Mouse (Mus musculus) kidney, embryonic 15.5 days (tissue): ENCODE data around the gene Arhgef39. TPM values are rescaled to one million over a fixed set of nuclear protein-coding genes. Genes with fewer than 3 reads are reported as not detected.

Experiments used
- ATAC-seq: fragments of 200-750 bp; cut with Nextera tagmentation; replicated peaks from 2 replicates; pipeline ENCODE4 v1.8.0; 2017; ENCODE audit warnings: moderate TSS enrichment; ENCODE audit not compliant: low FRiP score
- H3K27ac ChIP-seq: fragments of 300-500 bp; sonication (generic); 2 replicates; pipeline ENCODE4 v1.5.1; 2015; ENCODE audit warnings: mild to moderate bottlenecking, inconsistent platforms
- H3K27me3 ChIP-seq: fragments of 300-500 bp; sonication (generic); 2 replicates; pipeline ENCODE4 v1.6.1; 2015; ENCODE audit warnings: inconsistent platforms
- H3K36me3 ChIP-seq: fragments of 300-500 bp; sonication (generic); 2 replicates; pipeline ENCODE4 v1.6.1; 2015; ENCODE audit warnings: inconsistent platforms
- H3K4me1 ChIP-seq: fragments of 300-500 bp; sonication (generic); 2 replicates; pipeline ENCODE4 v1.6.1; 2015; ENCODE audit warnings: inconsistent platforms
- H3K4me2 ChIP-seq: fragments of 300-500 bp; sonication (generic); 2 replicates; pipeline ENCODE4 v1.6.1; 2015; ENCODE audit warnings: moderate library complexity, mild to moderate bottlenecking, inconsistent platforms
- H3K4me3 ChIP-seq: fragments of 300-500 bp; sonication (generic); replicated peaks from 2 replicates; pipeline ENCODE4 v1.5.1; 2015; ENCODE audit warnings: mild to moderate bottlenecking, inconsistent platforms
- H3K9ac ChIP-seq: fragments of 300-500 bp; sonication (generic); 2 replicates; pipeline ENCODE4 v1.6.1; 2015; ENCODE audit warnings: mild to moderate bottlenecking, inconsistent platforms
- H3K9me3 ChIP-seq: fragments of 300-500 bp; sonication (generic); replicated peaks from 2 replicates; pipeline ENCODE4 v1.6.1; 2016; ENCODE audit warnings: inconsistent platforms
- WGBS: fragments of 180-500 bp; shearing (Covaris S2); methylation state at CpG from one replicate; pipeline ENCODE4 v1.1.7; 2015; ENCODE audit warnings: mixed read lengths; 5-methylcytosine and 5-hydroxymethylcytosine counted together
- polyA plus RNA-seq: library from polyadenylated mRNA; unstranded; fragments of >200 nt; fragmentation: Nextera tagmentation; extraction: Ambion mirVana; gene quantifications from 2 replicates; pipeline ENCODE4 v1.2.1, GENCODE M21; 2015

Gene Arhgef39
- polyA plus RNA-seq, result 40.8 and 45.3 TPM in 2 replicates

DNA sequence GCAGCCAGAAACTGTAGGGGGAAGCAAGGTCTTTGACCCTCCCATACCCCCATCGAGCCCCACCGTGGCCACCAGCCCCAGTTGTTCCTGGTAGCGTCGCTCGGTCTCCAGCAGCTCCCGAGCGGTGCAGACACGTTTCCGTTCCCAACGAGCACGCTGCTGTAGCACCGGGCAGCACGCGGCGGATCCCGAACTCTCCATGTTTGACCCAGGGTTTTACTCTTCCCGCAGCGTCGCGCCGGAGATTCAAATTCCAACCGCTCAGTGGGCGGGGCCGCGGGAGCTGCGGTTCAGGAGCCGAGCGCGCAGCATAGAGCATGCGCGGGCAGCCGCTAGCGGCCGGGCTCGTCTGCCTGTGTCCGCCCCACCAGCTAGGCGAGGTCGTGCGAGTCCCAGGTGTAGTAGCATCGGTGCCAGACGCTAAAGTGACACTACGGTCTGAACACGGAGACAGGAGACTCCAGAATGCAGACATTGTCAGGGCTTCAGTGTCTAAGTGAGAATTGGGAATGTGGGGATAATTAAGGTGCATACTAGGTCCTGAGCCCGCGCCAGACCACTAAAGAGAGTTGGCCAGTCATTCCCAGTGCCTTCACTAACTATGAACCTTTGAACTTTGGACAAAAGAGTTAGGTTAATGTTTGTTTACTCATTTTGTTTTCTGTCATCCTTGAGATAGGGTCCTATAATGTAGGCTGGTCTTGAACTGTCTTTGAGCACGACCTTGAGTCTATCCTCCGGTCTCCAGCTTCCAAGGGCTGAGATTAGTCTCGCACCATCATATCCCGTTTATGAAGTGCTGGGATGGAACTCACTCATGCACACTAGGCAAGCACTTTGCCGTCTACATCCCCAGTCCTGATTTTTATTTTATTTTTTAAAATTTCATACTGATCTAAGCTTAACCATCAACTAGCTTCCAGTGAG lies at the start of gene Arhgef39:
TSS of gene Arhgef39 (minus strand) at position 289 of the 927 bp plus-strand sequence.
- H3K9me3 ChIP-seq, result no peaks in the 10 kb centered on the region
- H3K4me1 ChIP-seq, result peaks cover 40% of the 10 kb centered on the region
- peaks cover 21% of the 10 kb centered on the region for H3K36me3 ChIP-seq
- peak; percentile 86 for ATAC-seq
- peak within 1 kb of the TSS; percentile 63 for H3K9ac ChIP-seq
- peak within 1 kb of the TSS; percentile 68 for H3K4me3 ChIP-seq
- H3K27me3 ChIP-seq, result no peaks in the 10 kb centered on the region
- H3K4me2 ChIP-seq, result peak within 1 kb of the TSS; percentile 84
- peak within 1 kb of the TSS; percentile 59 for H3K27ac ChIP-seq
- WGBS, result 7% methylated on average over 50 of the region's 50 CpGs

DNA sequence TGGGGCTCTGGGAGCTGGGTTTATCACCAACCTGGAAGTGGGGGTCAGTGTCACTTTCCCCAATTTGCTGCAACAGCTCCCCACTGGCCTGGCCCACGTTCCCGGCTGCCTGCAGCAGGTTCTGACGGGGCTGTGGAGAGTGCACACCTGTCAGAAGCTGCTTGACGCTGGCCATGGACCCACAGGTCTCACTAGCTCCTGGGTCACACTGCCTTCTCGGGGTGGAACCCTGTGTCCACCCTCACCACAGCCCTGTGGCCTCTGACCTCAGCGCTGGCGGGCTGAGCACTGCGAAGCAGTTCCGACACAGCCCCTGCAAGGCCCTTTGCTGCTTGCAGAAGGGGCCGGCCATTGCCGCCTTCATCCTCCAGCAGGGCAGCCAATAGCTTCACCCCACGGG lies 49.6 kb upstream of the Arhgef39 start:
- H3K4me3 ChIP-seq, result no peak overlapping the region
- peaks cover 100% of the 10 kb centered on the region for H3K36me3 ChIP-seq
- WGBS, result 93% methylated on average over 12 of the region's 12 CpGs
- ATAC-seq, result no peak
- no peaks in the 10 kb centered on the region for H3K27me3 ChIP-seq
- H3K4me2 ChIP-seq, result no peak overlapping the region
- no peak overlapping the region for H3K9ac ChIP-seq
- no peaks in the 10 kb centered on the region for H3K9me3 ChIP-seq
- no peak overlapping the region for H3K27ac ChIP-seq
- H3K4me1 ChIP-seq, result no peaks in the 10 kb centered on the region

GRCm38 (mm10) chr4:43547160-43547559 lies 47.7 kb upstream of the Arhgef39 start:
- H3K9ac ChIP-seq, result no peak overlapping the region
- no peaks in the 10 kb centered on the region for H3K9me3 ChIP-seq
- peaks cover 100% of the 10 kb centered on the region for H3K36me3 ChIP-seq
- H3K4me3 ChIP-seq, result no peak overlapping the region
- 97% methylated on average over 8 of the region's 8 CpGs for whole genome bisulfite sequencing
- H3K4me1 ChIP-seq, result no peaks in the 10 kb centered on the region
- no peaks in the 10 kb centered on the region for H3K27me3 ChIP-seq
- H3K4me2 ChIP-seq, result no peak overlapping the region
- ATAC-seq, result no peak
- H3K27ac ChIP-seq, result no peak overlapping the region

- no peak overlapping the region for H3K4me2 ChIP-seq
- H3K4me3 ChIP-seq, result no peak overlapping the region
- H3K9ac ChIP-seq, result no peak overlapping the region
- no peaks in the 10 kb centered on the region for H3K27me3 ChIP-seq
- no peak for ATAC-seq
- no peaks in the 10 kb centered on the region for H3K9me3 ChIP-seq
- no peaks in the 10 kb centered on the region for H3K4me1 ChIP-seq
- 94% methylated on average over 12 of the region's 12 CpGs for WGBS
- H3K27ac ChIP-seq, result no peak overlapping the region
- H3K36me3 ChIP-seq, result peaks cover 100% of the 10 kb centered on the region
These were observed 47.0 kb upstream of the Arhgef39 start for GRCm38 (mm10) chr4:43546375-43547047.

DNA sequence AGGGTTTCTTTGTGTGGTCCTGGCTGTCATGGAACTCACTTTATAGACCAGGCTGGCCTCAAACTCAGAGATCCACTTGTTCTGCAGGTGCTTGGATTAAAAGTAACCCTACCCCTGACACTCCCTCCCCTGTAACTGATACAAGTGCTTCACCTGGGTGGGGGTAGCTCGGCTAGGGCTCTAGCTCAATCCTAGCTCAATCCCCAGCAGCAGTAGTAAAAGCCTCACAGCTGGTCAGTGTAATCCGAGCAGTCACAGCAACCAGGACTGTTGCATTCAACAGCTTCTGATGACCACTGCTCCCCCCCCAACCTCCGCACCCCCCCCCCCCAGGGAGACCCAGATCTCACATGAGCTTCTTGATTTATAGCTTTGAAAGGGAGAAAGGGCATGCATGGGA lies 42.5 kb upstream of the Arhgef39 start:
- Histone ChIP-seq H3K36me3 (peaks cover 100% of the 10 kb centered on the region), H3K4me1 (no peaks in the 10 kb centered on the region), H3K4me3 (no peak overlapping the region), H3K9me3 (no peaks in the 10 kb centered on the region), H3K27ac (0 out of 2 replicates have a peak overlapping the region, but pooled peaks have one; percentile 18), H3K4me2 (no peak overlapping the region), H3K9ac (no peak overlapping the region), H3K27me3 (no peaks in the 10 kb centered on the region)
- ATAC-seq, result peak; percentile 75
- 23% methylated on average over 3 of the region's 3 CpGs for WGBS

GRCm38 (mm10) chr4:43536031-43536430 lies 36.5 kb upstream of the Arhgef39 start:
- H3K4me1 ChIP-seq, result no peaks in the 10 kb centered on the region
- H3K27me3 ChIP-seq, result no peaks in the 10 kb centered on the region
- H3K36me3 ChIP-seq, result peaks cover 100% of the 10 kb centered on the region
- H3K9ac ChIP-seq, result no peak overlapping the region
- H3K4me3 ChIP-seq, result no peak overlapping the region
- H3K9me3 ChIP-seq, result no peaks in the 10 kb centered on the region
- 92% methylated on average over 9 of the region's 9 CpGs for WGBS
- no peak overlapping the region for H3K4me2 ChIP-seq
- H3K27ac ChIP-seq, result no peak overlapping the region
- no peak for ATAC-seq

DNA sequence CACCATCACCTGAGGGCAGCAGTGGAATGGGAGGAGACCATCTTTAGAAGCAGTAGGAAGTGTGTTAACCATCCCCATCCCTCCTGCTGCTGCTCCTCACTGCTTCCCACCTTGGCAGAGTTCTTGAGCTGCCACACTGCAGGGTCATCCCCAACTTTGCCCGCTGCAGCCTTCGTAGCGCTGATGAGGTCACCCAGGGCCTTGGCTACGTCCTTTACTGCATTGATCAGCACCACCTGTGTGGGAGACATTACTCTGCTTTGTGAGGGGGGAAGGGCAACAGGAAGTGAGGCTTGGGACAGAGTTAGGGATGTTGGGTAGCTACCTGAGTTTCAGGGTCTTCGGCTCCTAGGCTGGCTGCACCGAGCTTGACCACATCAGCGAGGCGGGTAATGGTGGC lies 36.1 kb upstream of the Arhgef39 start:
- H3K9ac ChIP-seq, result no peak overlapping the region
- H3K27ac ChIP-seq, result no peak overlapping the region
- WGBS, result 92% methylated on average over 8 of the region's 8 CpGs
- H3K36me3 ChIP-seq, result peaks cover 98% of the 10 kb centered on the region
- H3K27me3 ChIP-seq, result no peaks in the 10 kb centered on the region
- H3K4me2 ChIP-seq, result no peak overlapping the region
- no peak overlapping the region for H3K4me3 ChIP-seq
- H3K4me1 ChIP-seq, result no peaks in the 10 kb centered on the region
- ATAC-seq, result no peak
- H3K9me3 ChIP-seq, result no peaks in the 10 kb centered on the region

DNA sequence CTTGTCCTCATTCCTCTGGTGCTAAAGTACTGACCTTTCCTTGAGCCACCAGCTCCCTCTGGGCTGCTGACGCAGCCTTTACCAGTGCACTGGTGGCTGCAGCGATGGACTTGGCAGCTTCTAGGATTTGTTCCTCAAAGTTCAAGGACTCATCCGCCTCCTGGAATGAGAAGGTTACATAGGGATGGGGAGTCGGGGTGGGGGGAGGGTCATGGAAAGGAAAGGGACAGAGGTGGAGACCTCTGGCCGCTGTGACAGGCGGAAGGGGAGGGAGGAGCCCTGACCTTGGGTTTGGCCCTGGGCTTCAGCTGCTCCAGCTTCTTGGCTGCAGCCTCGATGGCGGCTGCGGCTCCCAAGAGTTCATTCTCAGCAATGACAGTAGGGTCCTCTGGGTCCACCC lies 33.8 kb upstream of the Arhgef39 start:
- 0 out of 2 replicates have a peak, but pooled peaks cover 5% of the 10 kb centered on the region for H3K4me1 ChIP-seq
- no peak overlapping the region for H3K27ac ChIP-seq
- no peak for ATAC-seq
- H3K4me3 ChIP-seq, result no peak overlapping the region
- peaks cover 75% of the 10 kb centered on the region for H3K36me3 ChIP-seq
- no peak overlapping the region for H3K9ac ChIP-seq
- no peaks in the 10 kb centered on the region for H3K9me3 ChIP-seq
- 77% methylated on average over 9 of the region's 9 CpGs for WGBS
- no peaks in the 10 kb centered on the region for H3K27me3 ChIP-seq
- H3K4me2 ChIP-seq, result no peak overlapping the region

DNA sequence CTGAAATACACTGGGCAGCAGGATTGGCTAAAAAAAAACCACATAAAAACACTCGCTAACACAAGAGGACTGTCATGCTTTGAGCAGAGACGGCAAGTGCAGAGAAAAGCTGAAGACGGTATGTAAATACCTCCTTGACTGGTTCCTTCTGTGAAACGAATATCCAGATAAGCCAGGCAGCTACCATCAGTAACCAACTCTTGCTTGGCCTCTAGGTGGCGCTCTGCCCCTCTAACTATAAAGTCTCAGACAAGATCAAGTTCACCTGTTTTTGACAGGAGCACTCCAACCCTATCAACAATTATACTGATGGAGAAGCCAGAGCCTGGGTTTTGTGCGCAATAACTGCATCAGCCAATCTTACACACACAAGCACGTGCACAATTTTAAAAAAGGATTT lies 31.1 kb upstream of the Arhgef39 start:
- H3K4me2 ChIP-seq, result no peak overlapping the region
- ATAC-seq, result 0 out of 2 replicates have a peak, but pooled peaks have one; percentile 31
- H3K27ac ChIP-seq, result peak overlapping the region; percentile 54; the same call in 1 of the 2 replicates
- 0 out of 2 replicates have a peak, but pooled peaks cover 5% of the 10 kb centered on the region for H3K4me1 ChIP-seq
- WGBS, result 21% methylated on average over 7 of the region's 7 CpGs
- H3K27me3 ChIP-seq, result peaks cover 8% of the 10 kb centered on the region; the same call in 1 of the 2 replicates
- no peaks in the 10 kb centered on the region for H3K9me3 ChIP-seq
- H3K36me3 ChIP-seq, result peaks cover 48% of the 10 kb centered on the region
- H3K9ac ChIP-seq, result no peak overlapping the region
- no peak overlapping the region for H3K4me3 ChIP-seq

DNA sequence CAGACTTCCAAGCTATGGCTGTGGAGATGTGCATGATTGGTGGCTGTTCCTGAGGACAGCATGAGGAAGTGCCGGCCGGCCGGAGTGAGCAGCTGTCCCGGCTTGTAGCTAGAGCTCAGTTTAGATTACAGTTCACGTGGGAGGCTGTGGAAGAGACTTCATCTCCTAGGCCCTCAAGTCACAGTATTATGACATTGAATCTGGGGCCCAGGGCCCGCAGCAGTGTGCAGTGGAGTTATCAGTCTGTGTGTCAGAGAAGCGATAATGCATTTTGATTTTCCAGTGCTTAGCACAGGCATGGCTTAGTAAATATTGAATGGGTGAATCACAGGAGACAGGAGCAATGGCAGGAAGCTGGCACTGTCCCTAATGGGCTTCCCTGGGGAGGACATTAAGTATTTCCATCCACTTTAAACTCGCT lies 30.6 kb upstream of the Arhgef39 start:
- 40% methylated on average over 8 of the region's 8 CpGs for WGBS
- no peak overlapping the region for H3K9ac ChIP-seq
- H3K4me3 ChIP-seq, result no peak overlapping the region
- no peak for ATAC-seq
- H3K36me3 ChIP-seq, result peaks cover 43% of the 10 kb centered on the region
- H3K4me1 ChIP-seq, result 0 out of 2 replicates have a peak, but pooled peaks cover 5% of the 10 kb centered on the region
- H3K27ac ChIP-seq, result peak overlapping the region; percentile 54; the same call in 1 of the 2 replicates
- H3K27me3 ChIP-seq, result peaks cover 13% of the 10 kb centered on the region; the same call in 1 of the 2 replicates
- H3K9me3 ChIP-seq, result no peaks in the 10 kb centered on the region
- no peak overlapping the region for H3K4me2 ChIP-seq

DNA sequence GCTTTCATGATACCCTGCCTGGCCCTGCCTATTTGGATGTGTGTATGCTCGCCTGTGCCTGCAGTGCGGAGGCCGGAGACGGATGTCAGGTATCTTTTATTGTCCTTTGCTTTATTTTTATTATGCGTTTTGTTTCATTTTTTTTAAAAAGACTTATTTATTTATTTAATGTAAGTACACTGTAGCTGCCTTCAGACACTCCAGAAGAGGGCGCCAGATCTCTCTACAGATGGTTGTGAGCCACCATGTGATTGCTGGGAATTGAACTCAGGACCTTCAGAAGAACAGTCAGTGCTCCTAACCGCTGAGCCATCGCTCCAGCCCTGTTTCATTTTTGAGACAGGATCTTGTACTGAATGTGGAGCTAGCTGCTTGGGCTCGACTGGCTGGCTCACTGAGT lies 29.0 kb upstream of the Arhgef39 start:
- no peak overlapping the region for H3K4me2 ChIP-seq
- peaks cover 27% of the 10 kb centered on the region for H3K36me3 ChIP-seq
- H3K27me3 ChIP-seq, result peaks cover 24% of the 10 kb centered on the region
- H3K4me1 ChIP-seq, result peaks cover 18% of the 10 kb centered on the region
- ATAC-seq, result no peak
- WGBS, result 85% methylated on average over 9 of the region's 9 CpGs
- H3K27ac ChIP-seq, result no peak overlapping the region
- H3K9me3 ChIP-seq, result no peaks in the 10 kb centered on the region
- no peak overlapping the region for H3K9ac ChIP-seq
- no peak overlapping the region for H3K4me3 ChIP-seq

- no peak for ATAC-seq
- 68% methylated on average over 5 of the region's 5 CpGs for WGBS
- peaks cover 24% of the 10 kb centered on the region for H3K4me1 ChIP-seq
- peaks cover 30% of the 10 kb centered on the region for H3K27me3 ChIP-seq
- H3K9ac ChIP-seq, result no peak overlapping the region
- H3K4me2 ChIP-seq, result no peak overlapping the region
- H3K4me3 ChIP-seq, result no peak overlapping the region
- no peak overlapping the region for H3K27ac ChIP-seq
- H3K9me3 ChIP-seq, result no peaks in the 10 kb centered on the region
- H3K36me3 ChIP-seq, result peaks cover 21% of the 10 kb centered on the region
These were observed 28.4 kb upstream of the Arhgef39 start for GRCm38 (mm10) chr4:43527880-43528279.
